Mouse (Mus musculus) lung, postnatal 4 days (tissue): Measurements from ENCODE around the gene Tpbpa.
"Not testable (repeated sequence)": the region's sequence is repeated elsewhere in the genome, so short reads cannot be mapped to it uniquely, and the experiment has no call there.

Experiments used
- DNase-seq, 2 experiments: peaks; one replicate each; pipeline ENCODE4 v3.0.0; 2021

The Tpbpa gene

GRCm38 (mm10) chr13:60941884-60942283 lies at the start of gene Tpbpa:
Gene Tpbpa, minus strand, starts transcription at chr13:60941984.
- not testable (repeated sequence) for DNase-seq

- not testable (repeated sequence) for DNase-seq
Measured at GRCm38 (mm10) chr13:60986915-60987314, 45.1 kb upstream of the Tpbpa start.

- not testable (repeated sequence) for DNase-seq
Measured at GRCm38 (mm10) chr13:60972319-60972718, 30.5 kb upstream of the Tpbpa start.

- peak in 1 of 2 experiments; percentile 10 for DNase-seq
Measured at GRCm38 (mm10) chr13:60963985-60964384, 22.2 kb upstream of the Tpbpa start.

- DNase-seq: no peak
Measured at GRCm38 (mm10) chr13:60961706-60962105, 19.9 kb upstream of the Tpbpa start.

GRCm38 (mm10) chr13:60936500-60936901 lies 5.3 kb downstream of the Tpbpa start, which contains the start of the genes Gm49391 and Ctla2a:
Gene Gm49391, minus strand, starts transcription at chr13:60936571.
Gene Ctla2a, minus strand, starts transcription at chr13:60936625.
- peak; percentile 59 to 84 for DNase-seq

GRCm38 (mm10) chr13:60935490-60935889 lies 6.3 kb downstream of the Tpbpa start, which contains the start of gene Gm49393:
Gene Gm49393, minus strand, starts transcription at chr13:60935590.
- DNase-seq: not testable (repeated sequence)

GRCm38 (mm10) chr13:60904780-60905179 lies 37.0 kb downstream of the Tpbpa start, which contains the start of gene Tpbpb:
Gene Tpbpb, minus strand, starts transcription at chr13:60904880.
- not testable (repeated sequence) for DNase-seq

- DNase-seq: peak; percentile 63 to 83
Measured at GRCm38 (mm10) chr13:60897328-60897727, 44.5 kb downstream of the Tpbpa start, which contains the start of gene Ctla2b. Gene Ctla2b, minus strand, starts transcription at chr13:60897447.

GRCm38 (mm10) chr13:60896794-60897193 lies 45.0 kb downstream of the Tpbpa start, which contains the start of gene Gm49392:
Gene Gm49392, minus strand, starts transcription at chr13:60896894.
- not testable (repeated sequence) for DNase-seq

- DNase-seq: no peak
Measured at GRCm38 (mm10) chr13:60895406-60896160, 46.2 kb downstream of the Tpbpa start.

GRCm38 (mm10) chr13:60892301-60892700 lies 49.5 kb downstream of the Tpbpa start:
- DNase-seq: no peak
